20 mouse cellular contexts compared by ENCODE assay signal in the genomic region with DNA sequence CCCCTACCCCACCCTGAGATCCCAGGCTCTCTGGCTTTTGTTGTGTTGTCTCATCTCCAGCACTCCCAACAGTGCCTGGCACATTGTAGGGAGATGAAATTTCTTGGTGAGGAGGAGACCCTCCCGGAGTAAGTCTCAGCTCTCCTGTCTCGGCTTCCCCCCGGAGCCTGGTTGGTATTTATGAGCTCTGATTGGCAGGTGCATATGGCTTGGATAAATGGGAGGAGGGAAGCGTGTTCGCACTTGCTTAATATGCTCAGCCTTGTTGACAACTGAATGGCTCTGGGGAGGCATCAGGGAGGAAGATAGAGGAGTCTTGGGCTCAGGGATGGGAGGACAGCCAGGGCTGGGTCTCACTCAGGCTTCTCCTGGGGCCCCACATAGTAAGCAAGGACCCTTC. TPM values are rescaled to one million over a fixed set of nuclear protein-coding genes. Genes with fewer than 3 reads are reported as not detected.
A peak's percentile ranks its signal among the peaks of the same experiment; 100 is the strongest.
DNase-seq lines count a peak whose midpoint lies in the region; ATAC-seq lines count a peak whose summit lies in the region.
"Had no signal": no experiment of that assay in that cellular context is flagged by ENCODE, and none has a peak within 500 bp of the region (broad histone marks: within the 10 kb centered on the region; RNA-seq: fewer than 3 reads in every experiment).

No protein-coding gene starts in this region.

- H3K27me3 ChIP-seq in hindbrain, embryonic 10.5 days (ENCODE audit: insufficient read depth, poor library complexity, severe bottlenecking), result peaks cover 17% of the 10 kb centered on the region; the same call in 1 of the 2 replicates
- no peaks in the 10 kb centered on the region for H3K27me3 ChIP-seq in hindbrain, embryonic 16.5 days (replicated peaks; ENCODE audit: control insufficient read depth, insufficient read depth, low read length)
- no peaks in the 10 kb centered on the region for H3K27me3 ChIP-seq in embryonic facial prominence, embryonic 13.5 days
- no peaks in the 10 kb centered on the region for H3K27me3 ChIP-seq in forebrain, embryonic 16.5 days (replicated peaks; ENCODE audit: control insufficient read depth, insufficient read depth, low read length)
- 0 out of 2 replicates have a peak, but pooled peaks cover 7% of the 10 kb centered on the region for H3K27me3 ChIP-seq in midbrain, embryonic 13.5 days
- H3K27me3 ChIP-seq in kidney, embryonic 16.5 days (ENCODE audit: insufficient read depth, low read length), result no peaks in the 10 kb centered on the region

- H3K27ac ChIP-seq in hindbrain, embryonic 10.5 days, result peak overlapping the region; percentile 75
- H3K27ac ChIP-seq in hindbrain, embryonic 16.5 days (ENCODE audit: low read depth, low read length), result no peak overlapping the region
- H3K27ac ChIP-seq in embryonic facial prominence, embryonic 13.5 days, result 0 out of 2 replicates have a peak overlapping the region, but pooled peaks have one; percentile 11
- peak overlapping the region; percentile 77 for H3K27ac ChIP-seq in forebrain, embryonic 16.5 days (ENCODE audit: low read length)
- peak overlapping the region; percentile 74 for H3K27ac ChIP-seq in midbrain, embryonic 13.5 days
- H3K27ac ChIP-seq in kidney, embryonic 16.5 days (ENCODE audit: low read length), result no peak overlapping the region
- H3K27ac ChIP-seq: liver, embryonic 15.5 days had no signal

- H3K4me1 ChIP-seq in hindbrain, embryonic 10.5 days (replicated peaks), result peaks cover 63% of the 10 kb centered on the region
- H3K4me1 ChIP-seq in hindbrain, embryonic 16.5 days (ENCODE audit: control insufficient read depth, insufficient read depth, low read depth, low read length), result peaks cover 23% of the 10 kb centered on the region
- H3K4me1 ChIP-seq in embryonic facial prominence, embryonic 13.5 days, result peaks cover 53% of the 10 kb centered on the region
- H3K4me1 ChIP-seq in forebrain, embryonic 16.5 days (replicated peaks; ENCODE audit: control insufficient read depth, insufficient read depth, low read length), result peaks cover 57% of the 10 kb centered on the region
- H3K4me1 ChIP-seq in midbrain, embryonic 13.5 days (replicated peaks), result peaks cover 72% of the 10 kb centered on the region
- no peaks in the 10 kb centered on the region for H3K4me1 ChIP-seq in kidney, embryonic 16.5 days (ENCODE audit: insufficient read depth, low read length)
- H3K4me1 ChIP-seq: liver, embryonic 15.5 days had no signal

- H3K36me3 ChIP-seq in hindbrain, embryonic 10.5 days, result no peaks in the 10 kb centered on the region
- H3K36me3 ChIP-seq in hindbrain, embryonic 16.5 days (ENCODE audit: control insufficient read depth, insufficient read depth, low read length), result no peaks in the 10 kb centered on the region
- no peaks in the 10 kb centered on the region for H3K36me3 ChIP-seq in embryonic facial prominence, embryonic 13.5 days
- no peaks in the 10 kb centered on the region for H3K36me3 ChIP-seq in forebrain, embryonic 16.5 days (ENCODE audit: control insufficient read depth, insufficient read depth)
- H3K36me3 ChIP-seq in midbrain, embryonic 13.5 days, result no peaks in the 10 kb centered on the region
- no peaks in the 10 kb centered on the region for H3K36me3 ChIP-seq in kidney, embryonic 16.5 days (ENCODE audit: insufficient read depth, low read length)
- H3K36me3 ChIP-seq: liver, embryonic 15.5 days had no signal

- ATAC-seq in hindbrain, embryonic 16.5 days, result no peak
- ATAC-seq in embryonic facial prominence, embryonic 13.5 days (ENCODE audit: insufficient number of reproducible peaks, insufficient read depth, low FRiP score, low TSS enrichment, low read depth), result no peak
- ATAC-seq in forebrain, embryonic 16.5 days, result peak; percentile 76
- ATAC-seq in midbrain, embryonic 13.5 days, result 0 out of 2 replicates have a peak, but pooled peaks have one; percentile 6
- ATAC-seq in kidney, embryonic 16.5 days (ENCODE audit: low FRiP score, low TSS enrichment), result no peak
- ATAC-seq in monocyte, adult 5-6 weeks (replicated peaks; ENCODE audit: insufficient number of reproducible peaks, low FRiP score, low TSS enrichment, poor library complexity, severe bottlenecking), result no peak
- ATAC-seq: activated CD4-positive, CD25-positive, alpha-beta regulatory T cell, adult 4 months; intestine, postnatal 0 days had no signal

- H3K9me3 ChIP-seq in hindbrain, embryonic 10.5 days, result no peaks in the 10 kb centered on the region
- no peaks in the 10 kb centered on the region for H3K9me3 ChIP-seq in hindbrain, embryonic 16.5 days (ENCODE audit: control insufficient read depth, low read length)
- H3K9me3 ChIP-seq in embryonic facial prominence, embryonic 13.5 days, result no peaks in the 10 kb centered on the region
- no peaks in the 10 kb centered on the region for H3K9me3 ChIP-seq in forebrain, embryonic 16.5 days (ENCODE audit: control insufficient read depth, low read length)
- no peaks in the 10 kb centered on the region for H3K9me3 ChIP-seq in midbrain, embryonic 13.5 days
- no peaks in the 10 kb centered on the region for H3K9me3 ChIP-seq in kidney, embryonic 16.5 days (ENCODE audit: low read length)
- H3K9me3 ChIP-seq: liver, embryonic 15.5 days had no signal

- 62% methylated on average over 5 of the region's 5 CpGs for WGBS in hindbrain, embryonic 10.5 days
- WGBS in hindbrain, embryonic 16.5 days, result 33% methylated on average over 5 of the region's 5 CpGs
- WGBS in embryonic facial prominence, embryonic 13.5 days, result 42% methylated on average over 5 of the region's 5 CpGs
- WGBS in forebrain, embryonic 16.5 days, result 22% methylated on average over 5 of the region's 5 CpGs
- WGBS in midbrain, embryonic 13.5 days, result 40% methylated on average over 5 of the region's 5 CpGs
- WGBS in kidney, embryonic 16.5 days, result 79% methylated on average over 5 of the region's 5 CpGs

- no peak overlapping the region for H3K4me2 ChIP-seq in hindbrain, embryonic 16.5 days (ENCODE audit: low read length)
- no peak overlapping the region for H3K4me2 ChIP-seq in embryonic facial prominence, embryonic 13.5 days
- H3K4me2 ChIP-seq in forebrain, embryonic 16.5 days (ENCODE audit: low read length), result 0 out of 2 replicates have a peak overlapping the region, but pooled peaks have one; percentile 6
- H3K4me2 ChIP-seq in midbrain, embryonic 13.5 days (replicated peaks), result no peak overlapping the region
- no peak overlapping the region for H3K4me2 ChIP-seq in kidney, embryonic 16.5 days (replicated peaks; ENCODE audit: low read depth, low read length)
- H3K4me2 ChIP-seq: heart, embryonic 11.5 days; liver, embryonic 15.5 days had no signal

- H3K4me3 ChIP-seq in hindbrain, embryonic 10.5 days, result no peak overlapping the region
- no peak overlapping the region for H3K4me3 ChIP-seq in hindbrain, embryonic 16.5 days (ENCODE audit: low read length)
- H3K4me3 ChIP-seq in embryonic facial prominence, embryonic 13.5 days, result no peak overlapping the region
- H3K4me3 ChIP-seq in forebrain, embryonic 16.5 days (replicated peaks; ENCODE audit: low read length), result no peak overlapping the region
- no peak overlapping the region for H3K4me3 ChIP-seq in midbrain, embryonic 13.5 days (replicated peaks)
- no peak overlapping the region for H3K4me3 ChIP-seq in kidney, embryonic 16.5 days (ENCODE audit: low read length)
- H3K4me3 ChIP-seq: liver, embryonic 15.5 days had no signal

- no peak for DNase-seq in hindbrain, embryonic 10.5 days (ENCODE audit: low spot score)
- DNase-seq in lung, postnatal 4 days, result no peak
- DNase-seq: cerebellum, postnatal 25 days; gastrocnemius, postnatal 25 days; kidney, postnatal 10 days; layer of hippocampus, postnatal 36 days; lung, postnatal 14 days had no signal

- no peak overlapping the region for H3K9ac ChIP-seq in hindbrain, embryonic 16.5 days (ENCODE audit: low read depth, low read length)
- H3K9ac ChIP-seq in embryonic facial prominence, embryonic 13.5 days, result no peak overlapping the region
- H3K9ac ChIP-seq in forebrain, embryonic 16.5 days (replicated peaks; ENCODE audit: low read depth, low read length), result no peak overlapping the region
- no peak overlapping the region for H3K9ac ChIP-seq in midbrain, embryonic 13.5 days (replicated peaks)
- H3K9ac ChIP-seq in kidney, embryonic 16.5 days (replicated peaks; ENCODE audit: low read length), result no peak overlapping the region
- H3K9ac ChIP-seq: liver, embryonic 15.5 days had no signal

RNA-seq across cellular contexts. Expression of a gene that starts 14.4 kb away (rescaled TPM):
- polyA plus RNA-seq in hindbrain, embryonic 10.5 days (2016; fragmentation: Nextera tagmentation; extraction: Ambion mirVana), result not detected in 2 replicates
- 0.06 TPM in 2 replicates for polyA plus RNA-seq in hindbrain, embryonic 16.5 days (2015; fragmentation: Nextera tagmentation; extraction: Ambion mirVana)
- polyA plus RNA-seq in embryonic facial prominence, embryonic 13.5 days (2015; fragmentation: Nextera tagmentation; extraction: Ambion mirVana), result not detected in 2 replicates
- 0.14 TPM in 1 of 2 replicates, not detected in the other for polyA plus RNA-seq in forebrain, embryonic 16.5 days (2015; fragmentation: Nextera tagmentation; extraction: Ambion mirVana)
- not detected in 2 replicates for polyA plus RNA-seq in midbrain, embryonic 13.5 days (2015; fragmentation: Nextera tagmentation; extraction: Ambion mirVana)
- polyA plus RNA-seq in kidney, embryonic 16.5 days (2015; fragmentation: Nextera tagmentation; extraction: Ambion mirVana), result not detected in 2 replicates
- total RNA-seq in monocyte, adult 5-6 weeks (2017), result not detected in 3 replicates
- total RNA-seq: gastrocnemius, postnatal 25 days; heart, postnatal 25 days had no signal
- polyA plus RNA-seq: intestine, postnatal 0 days; liver, embryonic 15.5 days; spleen, adult 2 months; stomach, embryonic 16.5 days had no signal

Comparison
In these comparisons a context has a peak if more than half of its experiments do, and no peak if none do; other contexts are left out.
1. H3K27ac ChIP-seq: peak in hindbrain, embryonic 10.5 days (single experiment), embryonic facial prominence, embryonic 13.5 days (single experiment), forebrain, embryonic 16.5 days (single experiment) and midbrain, embryonic 13.5 days (single experiment); none in hindbrain, embryonic 16.5 days (single experiment) and kidney, embryonic 16.5 days (single experiment).
2. ATAC-seq: peak in forebrain, embryonic 16.5 days (single experiment) and midbrain, embryonic 13.5 days (single experiment); none in hindbrain, embryonic 16.5 days (single experiment), embryonic facial prominence, embryonic 13.5 days (single experiment), kidney, embryonic 16.5 days (single experiment) and monocyte, adult 5-6 weeks (single experiment).